Mouse (Mus musculus) CH12.LX (cell line): ENCODE measurements around the gene Eif5a2. TPM values are rescaled to one million over a fixed set of nuclear protein-coding genes. Genes with fewer than 3 reads are reported as not detected.

Source experiments
- DNase-seq: peaks from one replicate; pipeline ENCODE4 v3.0.0-alpha.2; 2013; ENCODE audit errors: extremely low read depth
- H3K27ac ChIP-seq: 2 replicates; pipeline ENCODE4 v1.5.1; 2012; ENCODE audit warnings: low read depth, mild to moderate bottlenecking, control low read depth, moderate library complexity; ENCODE audit not compliant: insufficient read depth
- H3K27me3 ChIP-seq: replicated peaks from 2 replicates; pipeline ENCODE3; 2012; ENCODE audit warnings: inconsistent platforms
- H3K36me3 ChIP-seq, 2 experiments: replicated peaks in 1 of 2; 2 replicates each; pipeline versions ENCODE3 to v1.6.1; 2012; ENCODE audit warnings: inconsistent platforms in 1 of 2, low read length in 1 of 2, mild to moderate bottlenecking in 1 of 2, mixed read lengths in 1 of 2, moderate library complexity in 1 of 2; ENCODE audit not compliant: control insufficient read depth in 1 of 2, insufficient read depth in 1 of 2
- H3K4me1 ChIP-seq, 2 experiments: 2 replicates each; pipeline ENCODE4 v1.6.1; 2012; ENCODE audit warnings: inconsistent platforms in 1 of 2, moderate library complexity in 1 of 2; ENCODE audit not compliant: insufficient read depth in 2 of 2, control insufficient read depth in 1 of 2
- H3K4me2 ChIP-seq: 2 replicates; pipeline ENCODE4 v1.6.1; 2012; ENCODE audit warnings: low read depth, mild to moderate bottlenecking, control low read depth; ENCODE audit not compliant: poor library complexity, insufficient read depth, severe bottlenecking
- H3K4me3 ChIP-seq, 3 experiments: fragments of 150-350 bp in 1 of 3; sonication (generic) in 1 of 3; replicated peaks in 1 of 3; 2 replicates each; pipeline versions ENCODE3 to v1.5.1; 2011 to 2012; ENCODE audit warnings: low read depth in 2 of 3, low read length in 2 of 3, mild to moderate bottlenecking in 2 of 3, moderate library complexity in 2 of 3, control low read depth in 1 of 3, improper control_type of control experiment in 1 of 3, inconsistent platforms in 1 of 3, mixed read lengths in 1 of 3; ENCODE audit not compliant: poor library complexity in 1 of 3
- H3K79me2 ChIP-seq: replicated peaks from 2 replicates; pipeline ENCODE4 v1.6.1; 2012; ENCODE audit warnings: mild to moderate bottlenecking, moderate library complexity; ENCODE audit not compliant: control insufficient read depth, poor library complexity, insufficient read depth, severe bottlenecking; ENCODE audit errors: extremely low read depth
- H3K9ac ChIP-seq: 2 replicates; pipeline ENCODE4 v1.6.1; 2012; ENCODE audit warnings: low read depth, mild to moderate bottlenecking, control low read depth, moderate library complexity; ENCODE audit not compliant: insufficient read depth
- H3K9me3 ChIP-seq: replicated peaks from 2 replicates; pipeline ENCODE3; 2012; ENCODE audit warnings: low read length, inconsistent platforms, mixed read lengths
- CHD1 ChIP-seq: IDR thresholded peaks from 2 replicates; pipeline ENCODE4 v1.6.1; 2012; ENCODE audit warnings: low read depth, low read length, improper control_type of control experiment, inconsistent platforms
- CTCF ChIP-seq, 2 experiments: IDR thresholded peaks in 1 of 2; conservative IDR thresholded peaks in 1 of 2; 2 replicates each; pipeline ENCODE4 v1.5.1; 2011 to 2012; ENCODE audit warnings: low read depth in 2 of 2, low read length in 2 of 2, improper control_type of control experiment in 1 of 2, inconsistent platforms in 1 of 2, mild to moderate bottlenecking in 1 of 2, moderate library complexity in 1 of 2
- ELF1 ChIP-seq: IDR thresholded peaks from 2 replicates; pipeline ENCODE4 v1.6.1; 2014; ENCODE audit warnings: low read depth, mild to moderate bottlenecking, inconsistent platforms, low read length, improper control_type of control experiment
- EP300 ChIP-seq: IDR thresholded peaks from 2 replicates; pipeline ENCODE4 v1.6.1; 2011; ENCODE audit warnings: low read length, improper control_type of control experiment
- ETS1 ChIP-seq: conservative IDR thresholded peaks from 2 replicates; pipeline ENCODE4 v1.6.1; 2012; ENCODE audit warnings: low read depth, mild to moderate bottlenecking, inconsistent platforms, low read length, improper control_type of control experiment, moderate library complexity
- HCFC1 ChIP-seq: IDR thresholded peaks from 2 replicates; pipeline ENCODE4 v1.6.1; 2012; ENCODE audit warnings: low read depth, mild to moderate bottlenecking, inconsistent platforms, low read length, improper control_type of control experiment
- IRF4 ChIP-seq: IDR thresholded peaks from 2 replicates; pipeline ENCODE4 v1.6.1; 2014; ENCODE audit warnings: low read depth, mild to moderate bottlenecking, inconsistent platforms, low read length, improper control_type of control experiment
- JUN ChIP-seq: IDR thresholded peaks from 2 replicates; pipeline ENCODE4 v1.6.1; 2011; ENCODE audit warnings: low read depth, mild to moderate bottlenecking, low read length, improper control_type of control experiment, moderate library complexity; ENCODE audit not compliant: insufficient read depth
- JUND ChIP-seq: conservative IDR thresholded peaks from 2 replicates; pipeline ENCODE4 v1.6.1; 2011; ENCODE audit warnings: low read depth, low read length, improper control_type of control experiment
- KAT2A ChIP-seq: IDR thresholded peaks from 2 replicates; pipeline ENCODE4 v1.6.1; 2012; ENCODE audit warnings: low read length, improper control_type of control experiment, inconsistent platforms; ENCODE audit not compliant: insufficient replicate concordance
- MAFK ChIP-seq: IDR thresholded peaks from 2 replicates; pipeline ENCODE4 v1.6.1; 2011; ENCODE audit warnings: low read length, improper control_type of control experiment; ENCODE audit not compliant: insufficient replicate concordance
- MAX ChIP-seq: IDR thresholded peaks from 2 replicates; pipeline ENCODE4 v1.6.1; 2011; ENCODE audit warnings: low read length, improper control_type of control experiment
- MAZ ChIP-seq: IDR thresholded peaks from 2 replicates; pipeline ENCODE4 v1.6.1; 2012; ENCODE audit warnings: low read depth, mild to moderate bottlenecking, inconsistent platforms, low read length, improper control_type of control experiment, moderate library complexity
- MXI1 ChIP-seq: IDR thresholded peaks from 2 replicates; pipeline ENCODE4 v1.6.1; 2011; ENCODE audit warnings: mild to moderate bottlenecking, low read depth, low read length, improper control_type of control experiment
- PAX5 ChIP-seq: IDR thresholded peaks from 2 replicates; pipeline ENCODE4 v1.6.1; 2012; ENCODE audit warnings: low read length, inconsistent platforms, mixed read lengths
- POLR2A ChIP-seq: IDR thresholded peaks from 2 replicates; pipeline ENCODE4 v1.6.1; 2011; ENCODE audit warnings: low read depth, mild to moderate bottlenecking, improper control_type of control experiment, low read length
- RAD21 ChIP-seq: IDR thresholded peaks from 2 replicates; pipeline ENCODE4 v1.6.1; 2011; ENCODE audit warnings: low read depth, mild to moderate bottlenecking, low read length, improper control_type of control experiment, moderate library complexity
- SIN3A ChIP-seq: IDR thresholded peaks from 2 replicates; pipeline ENCODE4 v1.6.1; 2012; ENCODE audit warnings: low read length, improper control_type of control experiment, inconsistent platforms
- TCF12 ChIP-seq: IDR thresholded peaks from 2 replicates; pipeline ENCODE4 v1.6.1; 2014; ENCODE audit warnings: low read depth, mild to moderate bottlenecking, inconsistent platforms, low read length, improper control_type of control experiment
- ZMIZ1 ChIP-seq: IDR thresholded peaks from 2 replicates; pipeline ENCODE4 v1.6.1; 2012; ENCODE audit warnings: low read depth, mild to moderate bottlenecking, inconsistent platforms, low read length, improper control_type of control experiment
- dilution Hi-C: fragments of 300-500 bp; cut with MboI; formaldehyde crosslinking; loops from 2 replicates; pipeline ENCODE4 v1.14.3; 2020; ENCODE audit warnings: low sequenced_read_pairs; ENCODE audit not compliant: extremely low pct_unique_long_range_greater_than_20kb, extremely low pct_ligation_motif_present
- in situ Hi-C: fragments of 300-500 bp; cut with MboI; formaldehyde crosslinking; loops from 3 replicates; pipeline ENCODE4 v1.14.3; 2019; ENCODE audit warnings: low sequenced_read_pairs, low pct_ligation_motif_present, low pct_unique_long_range_greater_than_20kb, mixed read lengths
- polyA plus RNA-seq: library from polyadenylated mRNA; unstranded; fragments of >175 nt; gene quantifications from 2 replicates; pipeline ENCODE4 v1.2.1, GENCODE M21; 2012; ENCODE audit warnings: low read depth; ENCODE audit not compliant: insufficient read length
- total RNA-seq, 2 experiments: library from RNA; depleted of rRNA; stranded (reverse); fragments of 300-350 nt in 1 of 2; fragments of >200 nt in 1 of 2; gene quantifications; 2 replicates each; pipeline ENCODE4 v1.2.3; 2012 to 2014

The Eif5a2 gene
- total and polyA plus RNA-seq, 3 experiments: not detected

DNA sequence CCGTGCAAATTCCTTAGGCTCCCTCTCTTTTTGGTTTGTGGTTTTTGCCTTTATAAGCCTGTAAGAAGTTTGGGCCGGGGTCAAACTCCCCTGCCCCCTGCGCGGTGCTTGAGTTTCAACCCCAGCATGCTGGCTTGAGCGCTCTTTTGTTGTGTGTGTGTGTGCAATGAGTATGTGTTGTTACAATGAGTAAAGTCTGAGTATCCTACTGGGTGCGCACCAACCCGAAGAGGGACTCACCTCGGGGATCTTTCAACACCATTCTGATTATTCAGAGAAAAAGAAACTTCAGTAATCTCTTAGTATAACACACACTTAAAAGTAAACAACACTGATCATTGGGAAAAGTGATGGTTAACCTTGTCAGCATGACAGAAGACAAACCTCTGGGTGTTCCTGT lies 62.2 kb downstream of the Eif5a2 start:
- in situ Hi-C loops: no loop called here
- dilution Hi-C loops: no loop called here
- no peak for TF ChIP-seq CHD1
- no peak for TF ChIP-seq TCF12
- TF ChIP-seq JUN: no peak
- TF ChIP-seq HCFC1: no peak
- TF ChIP-seq ELF1: no peak
- TF ChIP-seq ZMIZ1: no peak
- TF ChIP-seq EP300: no peak
- no peak for TF ChIP-seq SIN3A
- TF ChIP-seq RAD21: no peak
- TF ChIP-seq MAFK: no peak
- no peak for TF ChIP-seq MXI1
- TF ChIP-seq ETS1: no peak
- no peak for TF ChIP-seq MAX
- no peak for TF ChIP-seq IRF4
- no peak for TF ChIP-seq PAX5
- TF ChIP-seq JUND: no peak
- no peak for TF ChIP-seq KAT2A
- no peak for TF ChIP-seq POLR2A
- no peak for TF ChIP-seq MAZ
- Histone ChIP-seq H3K4me2 (no peak overlapping the region), H3K27me3 (no peaks in the 10 kb centered on the region), H3K79me2 (no peaks in the 10 kb centered on the region), H3K9ac (no peak overlapping the region), H3K36me3 (no peaks in the 10 kb centered on the region), H3K9me3 (no peaks in the 10 kb centered on the region), H3K4me3 (no peak overlapping the region), H3K4me1 (peaks cover 0 to 12% of the 10 kb centered on the region in 2 experiments; a peak in 2 of 4 replicates), H3K27ac (no peak overlapping the region)
- no peak for DNase-seq

DNA sequence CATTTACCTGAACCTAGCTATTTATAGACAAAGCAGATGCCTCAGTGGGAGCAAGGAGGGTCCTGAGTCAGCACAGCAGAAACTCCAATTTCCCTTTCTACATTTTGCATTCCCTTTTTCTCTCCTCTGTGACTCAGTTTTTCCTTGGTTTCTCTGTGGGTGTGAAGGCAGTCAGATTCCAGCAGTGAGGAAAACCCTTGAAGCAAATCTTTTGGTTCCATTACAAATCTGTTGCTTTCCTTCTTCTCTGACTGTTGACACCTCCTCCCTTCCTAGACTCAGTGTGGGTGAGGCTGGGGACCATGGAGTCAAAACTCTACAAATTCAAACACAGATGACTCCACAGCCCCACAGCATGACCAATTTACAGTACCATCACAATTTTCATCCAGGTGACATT lies 66.0 kb downstream of the Eif5a2 start:
- H3K79me2 ChIP-seq: no peaks in the 10 kb centered on the region
- H3K4me3 ChIP-seq: no peak overlapping the region
- H3K27me3 ChIP-seq: no peaks in the 10 kb centered on the region
- peaks cover 0 to 5% of the 10 kb centered on the region in 2 experiments; a peak in 2 of 4 replicates for H3K4me1 ChIP-seq
- no peak overlapping the region for H3K4me2 ChIP-seq
- no peak overlapping the region for H3K27ac ChIP-seq
- H3K36me3 ChIP-seq: no peaks in the 10 kb centered on the region
- TF ChIP-seq HCFC1: no peak
- no peak for TF ChIP-seq IRF4
- no peak for TF ChIP-seq CTCF (conservative IDR thresholded peaks at IDR 0.05 in 1 of 2, IDR thresholded peaks at IDR 0.05 in 1 of 2; ENCODE audit: low read depth in 2 of 2, low read length in 2 of 2)
- dilution Hi-C loops (no loop called here), in situ Hi-C loops (no loop called here)
- no peak for DNase-seq
- no peaks in the 10 kb centered on the region for H3K9me3 ChIP-seq
- H3K9ac ChIP-seq: no peak overlapping the region

Other genes with a start within 250 kb of the Eif5a2 start
- not detected in 2 replicates for gene Slc2a2, start 83.4 kb upstream of the Eif5a2 start, total RNA-seq (2012; rRNA removed)
- gene Slc2a2, start 83.4 kb upstream of the Eif5a2 start, total RNA-seq (2014; rRNA removed): not detected in 2 replicates
- gene Slc2a2, start 83.4 kb upstream of the Eif5a2 start, polyA plus RNA-seq: not detected in 2 replicates
- 509 and 574 TPM in 2 replicates for gene Rpl22l1, start 24.2 kb downstream of the Eif5a2 start, total RNA-seq (2012; rRNA removed)
- 1,765 and 2,102 TPM in 2 replicates for gene Rpl22l1, start 24.2 kb downstream of the Eif5a2 start, total RNA-seq (2014; rRNA removed)
- gene Rpl22l1, start 24.2 kb downstream of the Eif5a2 start, polyA plus RNA-seq: 325 and 370 TPM in 2 replicates
- not detected in 2 replicates for gene Gm1527, start 111.3 kb downstream of the Eif5a2 start, total RNA-seq (2012; rRNA removed)
- not detected in 2 replicates for gene Gm1527, start 111.3 kb downstream of the Eif5a2 start, total RNA-seq (2014; rRNA removed)
- not detected in 2 replicates for gene Gm1527, start 111.3 kb downstream of the Eif5a2 start, polyA plus RNA-seq